Comparison of ENCODE assay signal across 22 mouse cellular contexts in genomic region chr2:153249751-153250150, GRCm38 (mm10).
"Had no signal": no experiment of that assay in that cellular context is flagged by ENCODE, and none has a peak within 500 bp of the region (broad histone marks: within the 10 kb centered on the region; RNA-seq: fewer than 3 reads in every experiment).

No protein-coding gene starts in this region.

- H3K9me3 ChIP-seq: kidney, embryonic 15.5 days; limb, embryonic 10.5 days; limb, embryonic 13.5 days; liver, embryonic 12.5 days; liver, embryonic 15.5 days; lung, embryonic 15.5 days; midbrain, embryonic 12.5 days; midbrain, embryonic 15.5 days; neural tube, embryonic 12.5 days; neural tube, embryonic 15.5 days had no signal

- H3K9ac ChIP-seq: kidney, embryonic 15.5 days; limb, embryonic 13.5 days; liver, embryonic 12.5 days; liver, embryonic 15.5 days; lung, embryonic 15.5 days; midbrain, embryonic 12.5 days; midbrain, embryonic 15.5 days; neural tube, embryonic 12.5 days; neural tube, embryonic 15.5 days had no signal

- H3K4me3 ChIP-seq: kidney, embryonic 15.5 days; limb, embryonic 10.5 days; limb, embryonic 13.5 days; liver, embryonic 12.5 days; liver, embryonic 15.5 days; lung, embryonic 15.5 days; midbrain, embryonic 12.5 days; midbrain, embryonic 15.5 days; neural tube, embryonic 12.5 days; neural tube, embryonic 15.5 days had no signal

- H3K27ac ChIP-seq: kidney, embryonic 15.5 days; limb, embryonic 10.5 days; limb, embryonic 13.5 days; liver, embryonic 12.5 days; liver, embryonic 15.5 days; lung, embryonic 15.5 days; midbrain, embryonic 12.5 days; midbrain, embryonic 15.5 days; neural tube, embryonic 12.5 days; neural tube, embryonic 15.5 days had no signal

- H3K4me2 ChIP-seq: kidney, embryonic 15.5 days; limb, embryonic 13.5 days; liver, embryonic 12.5 days; liver, embryonic 15.5 days; lung, embryonic 15.5 days; midbrain, embryonic 12.5 days; midbrain, embryonic 15.5 days; neural tube, embryonic 12.5 days; neural tube, embryonic 15.5 days had no signal

- H3K27me3 ChIP-seq: kidney, embryonic 15.5 days; limb, embryonic 13.5 days; liver, embryonic 12.5 days; liver, embryonic 15.5 days; lung, embryonic 15.5 days; midbrain, embryonic 12.5 days; midbrain, embryonic 15.5 days; neural tube, embryonic 12.5 days; neural tube, embryonic 15.5 days had no signal

- ATAC-seq: liver, embryonic 12.5 days; midbrain, embryonic 15.5 days had no signal

- H3K4me1 ChIP-seq: kidney, embryonic 15.5 days; limb, embryonic 10.5 days; limb, embryonic 13.5 days; lung, embryonic 15.5 days; midbrain, embryonic 12.5 days; midbrain, embryonic 15.5 days; neural tube, embryonic 12.5 days; neural tube, embryonic 15.5 days had no signal

- DNase-seq: kidney, adult 2 months; kidney, postnatal 10 days; kidney, postnatal 36 days; liver; lung, adult 18-20 months; lung, postnatal 14 days; lung, postnatal 4 days; right cerebral cortex, adult 18-20 months; right cerebral cortex, postnatal 14 days; right cerebral cortex, postnatal 4 days; spleen, adult 18-20 months; thymus, postnatal 25 days had no signal
